Mouse (Mus musculus): ENCODE data around the gene Thnsl1. TPM values are rescaled to one million over a fixed set of nuclear protein-coding genes. Genes with fewer than 3 reads are reported as not detected.

Thnsl1 gene
- polyA plus RNA-seq (2012; rRNA removed): 12.3 and 15.2 TPM in 2 replicates

GRCm38 (mm10) chr2:21204912-21205830, at the start of gene Thnsl1, which contains the start of gene Enkur:
TSS of gene Thnsl1 (plus strand) at chr2:21205724.
TSS of gene Enkur (minus strand) at chr2:21205365.

Other genes starting within 250 kb of the Thnsl1 start
- gene Arhgap21, start 236.8 kb upstream of the Thnsl1 start, polyA plus RNA-seq (2012; rRNA removed): 88.7 and 93.0 TPM in 2 replicates
- 3.9 and 4.0 TPM in 2 replicates for gene Enkur, start 359 bp upstream of the Thnsl1 start, polyA plus RNA-seq (2012; rRNA removed)
- 2.0 and 2.4 TPM in 2 replicates for gene Gpr158, start 161.8 kb downstream of the Thnsl1 start, polyA plus RNA-seq (2012; rRNA removed)